Mouse (Mus musculus) small intestine, adult 2 months (tissue): ENCODE data around the gene Grm2.

Experiments
- CTCF ChIP-seq: fragments of 200-500 bp; IDR thresholded peaks from 2 replicates; pipeline ENCODE4 v1.5.1; 2012; ENCODE audit warnings: low read depth, mild to moderate bottlenecking, control low read depth, inconsistent platforms, low read length, moderate library complexity, mixed read lengths; ENCODE audit not compliant: insufficient replicate concordance, insufficient read length; ENCODE audit errors: extremely low read depth
- POLR2A ChIP-seq: fragments of 200-500 bp; IDR thresholded peaks from 2 replicates; pipeline ENCODE4 v1.6.1; 2012; ENCODE audit warnings: low read depth, mild to moderate bottlenecking, control low read depth, inconsistent platforms, low read length, moderate library complexity

DNA sequence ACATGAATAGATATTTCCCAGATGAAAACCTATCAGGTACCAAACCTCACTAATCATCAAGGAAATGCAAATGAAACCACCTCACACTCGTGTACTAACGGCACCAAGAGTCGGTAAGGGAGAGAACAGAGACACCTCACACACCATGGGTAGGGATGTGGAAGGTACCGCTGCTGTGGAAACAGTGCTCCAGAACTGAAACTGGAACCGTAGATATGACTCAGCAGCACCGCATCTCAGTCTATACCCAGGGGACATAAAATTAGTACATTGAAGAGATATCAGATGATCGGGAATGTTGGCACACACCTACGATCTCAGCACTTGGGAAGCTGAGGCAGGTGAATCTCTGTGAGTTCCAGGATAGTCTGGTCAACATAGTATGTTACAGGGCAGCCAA is 17.7 kb downstream of the Grm2 start:
- TF ChIP-seq CTCF (no peak), POLR2A (no peak)
